Mouse (Mus musculus): ENCODE data around the gene Tmem150a.
A peak's percentile ranks its signal among the peaks of the same experiment; 100 is the strongest.

Tmem150a gene

DNA sequence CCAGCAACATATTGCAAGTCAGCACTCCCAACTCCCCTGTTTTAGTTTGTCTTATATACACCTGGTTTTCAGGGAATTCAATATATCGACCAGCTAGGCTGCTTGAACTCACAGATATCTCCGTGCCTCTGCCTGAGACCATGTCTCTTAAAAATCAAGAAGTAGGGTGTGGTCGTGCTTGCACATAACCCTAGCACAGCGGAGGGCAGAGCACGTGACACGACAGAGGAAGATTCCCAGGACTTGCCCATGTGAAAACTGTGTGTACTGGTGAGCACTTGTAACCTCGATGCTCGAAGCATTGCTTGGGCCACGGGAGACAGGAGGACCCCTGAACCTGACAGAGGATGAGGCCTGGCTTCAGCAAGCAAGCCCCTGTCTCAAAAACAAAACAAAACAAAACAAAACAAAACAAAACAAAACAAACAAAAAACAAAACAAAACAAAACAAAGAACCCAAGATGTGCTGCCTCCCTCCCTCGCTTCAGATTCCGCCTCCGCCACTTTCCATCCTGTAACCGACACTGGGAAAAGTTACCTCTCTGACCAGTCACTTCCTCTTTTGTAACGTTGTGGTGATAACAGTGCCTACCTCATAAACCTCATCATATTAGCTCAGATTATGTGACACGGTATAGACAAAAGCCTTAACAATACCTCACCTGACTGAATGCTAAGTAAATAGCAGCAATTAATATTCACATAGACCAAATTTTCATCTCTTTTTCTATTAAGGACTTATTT lies 19.7 kb downstream of the Tmem150a start:
- DNase-seq: no peak

DNA sequence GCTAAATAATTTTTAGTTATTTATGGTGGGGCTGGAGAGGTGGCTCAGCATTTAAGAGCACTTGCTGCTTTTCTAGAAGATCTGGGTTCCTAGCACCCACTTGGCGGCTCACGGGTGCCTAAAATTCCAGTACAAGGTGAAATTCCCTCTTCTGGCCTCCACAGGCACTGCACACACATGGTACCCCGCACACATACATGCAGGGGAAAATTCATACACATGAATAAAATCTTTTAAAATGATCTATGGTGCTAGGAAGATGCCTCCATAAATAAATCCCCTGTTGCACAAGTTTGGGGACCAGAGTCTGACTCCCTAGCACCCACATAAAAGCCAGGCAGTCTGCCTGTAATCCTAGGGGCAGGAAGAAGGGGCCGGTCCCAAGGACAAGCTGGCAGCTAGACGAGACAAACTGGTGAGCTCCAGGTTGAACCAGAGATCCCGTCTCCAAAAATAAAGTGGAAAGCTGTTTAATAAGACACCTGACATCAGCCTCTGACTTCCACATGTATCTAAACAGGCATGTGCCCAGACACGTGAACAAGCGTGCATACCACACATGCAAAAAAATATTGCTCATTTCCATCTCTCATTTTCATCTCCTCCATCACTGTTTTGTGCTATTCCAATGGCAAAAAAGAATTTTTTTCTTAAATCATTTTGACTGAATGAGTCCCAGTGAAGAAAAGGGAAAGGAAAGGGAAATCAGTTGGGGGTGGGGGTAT lies 23.4 kb downstream of the Tmem150a start:
- no peak for DNase-seq

DNA sequence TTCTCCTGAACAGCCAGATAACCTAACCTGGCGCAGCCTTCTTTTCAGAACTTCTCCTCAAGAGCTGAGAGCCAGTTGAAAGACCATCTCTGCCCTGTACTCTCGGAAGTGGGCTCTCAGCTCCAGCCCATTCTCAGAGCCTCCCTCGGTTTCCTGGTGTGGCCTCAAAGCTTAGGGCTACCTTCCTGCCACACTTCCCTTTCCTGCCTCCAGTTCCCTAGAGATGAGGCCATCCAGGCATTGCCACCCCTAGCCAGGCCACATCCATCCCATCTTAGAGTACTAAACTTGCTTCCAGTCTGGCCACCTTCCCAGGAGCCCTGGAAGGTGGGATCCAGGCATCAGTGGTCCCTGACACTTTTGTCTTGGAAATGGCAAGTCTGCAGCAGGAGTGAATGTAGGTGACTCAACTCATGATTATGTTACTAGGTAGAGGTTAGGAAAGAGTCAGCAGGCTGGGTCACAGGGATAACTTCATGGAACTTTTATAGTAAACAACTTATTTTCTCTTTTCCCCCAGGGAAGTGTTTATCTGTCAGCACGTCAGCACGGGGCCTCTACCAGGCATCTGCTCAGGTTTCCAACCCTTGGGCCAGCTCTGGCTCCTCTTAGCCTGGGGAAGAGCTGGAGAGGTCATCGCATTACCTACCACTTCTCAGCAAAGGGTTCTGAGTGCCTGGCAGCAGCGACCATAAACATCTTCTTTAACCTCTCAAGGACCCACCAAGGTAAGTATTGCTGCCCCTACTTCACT lies 24.3 kb downstream of the Tmem150a start:
- no peak for DNase-seq

DNA sequence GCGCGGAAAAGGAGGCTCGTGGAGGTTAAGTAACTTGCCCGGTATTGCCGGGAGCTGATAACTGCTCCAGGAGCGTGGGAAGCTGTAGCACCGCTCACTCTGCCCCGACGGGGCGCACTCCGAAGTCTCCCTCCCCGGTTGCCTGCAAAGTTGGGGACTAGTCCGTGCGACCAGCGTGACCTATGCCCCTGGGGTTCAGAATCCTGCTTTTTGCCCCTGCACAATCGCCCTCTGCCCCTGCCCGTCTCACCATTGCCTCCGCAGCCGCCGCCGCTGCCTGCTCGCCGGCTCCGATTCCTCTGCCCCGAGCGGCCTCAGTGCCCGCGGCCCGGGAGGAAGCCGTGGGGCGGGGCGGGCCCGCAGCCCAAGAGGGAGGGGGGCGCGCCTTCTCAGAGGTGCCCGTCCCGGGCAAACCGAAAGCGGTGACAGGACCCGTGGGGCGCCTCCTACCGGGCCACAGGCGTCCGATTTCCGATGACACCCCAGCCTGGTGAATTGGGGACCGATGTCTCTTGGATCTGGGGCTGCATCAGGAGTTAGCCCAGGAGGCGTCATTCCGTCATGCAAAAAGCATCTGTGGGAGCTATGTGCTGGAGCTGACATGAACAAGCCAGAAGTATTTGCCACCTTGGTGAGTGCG lies 25.0 kb downstream of the Tmem150a start, which contains the start of gene Vamp5:
Gene Vamp5 (minus strand): TSS at position 338 of the 640 bp plus-strand sequence.
- DNase-seq: peak; percentile 76

DNA sequence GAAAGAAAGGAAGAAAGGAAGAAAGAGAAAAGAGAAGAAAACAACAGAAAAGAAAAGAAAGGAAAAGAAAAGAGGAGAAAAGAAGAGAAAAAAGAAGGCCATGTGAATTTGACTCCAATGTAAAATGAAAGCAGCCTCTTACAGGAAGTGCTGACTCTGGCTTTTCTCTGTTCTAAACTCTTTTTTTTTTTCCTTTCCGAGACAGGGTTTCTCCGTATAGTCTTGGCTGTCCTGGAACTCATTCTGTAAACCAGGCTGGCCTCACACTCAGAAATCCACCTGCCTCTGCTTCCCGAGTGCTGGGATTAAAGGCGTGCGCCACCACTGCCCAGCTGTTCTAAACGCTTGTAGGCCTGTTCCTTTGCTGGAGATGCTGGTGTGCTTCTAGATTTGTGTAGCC lies 27.2 kb downstream of the Tmem150a start:
- DNase-seq: no peak

DNA sequence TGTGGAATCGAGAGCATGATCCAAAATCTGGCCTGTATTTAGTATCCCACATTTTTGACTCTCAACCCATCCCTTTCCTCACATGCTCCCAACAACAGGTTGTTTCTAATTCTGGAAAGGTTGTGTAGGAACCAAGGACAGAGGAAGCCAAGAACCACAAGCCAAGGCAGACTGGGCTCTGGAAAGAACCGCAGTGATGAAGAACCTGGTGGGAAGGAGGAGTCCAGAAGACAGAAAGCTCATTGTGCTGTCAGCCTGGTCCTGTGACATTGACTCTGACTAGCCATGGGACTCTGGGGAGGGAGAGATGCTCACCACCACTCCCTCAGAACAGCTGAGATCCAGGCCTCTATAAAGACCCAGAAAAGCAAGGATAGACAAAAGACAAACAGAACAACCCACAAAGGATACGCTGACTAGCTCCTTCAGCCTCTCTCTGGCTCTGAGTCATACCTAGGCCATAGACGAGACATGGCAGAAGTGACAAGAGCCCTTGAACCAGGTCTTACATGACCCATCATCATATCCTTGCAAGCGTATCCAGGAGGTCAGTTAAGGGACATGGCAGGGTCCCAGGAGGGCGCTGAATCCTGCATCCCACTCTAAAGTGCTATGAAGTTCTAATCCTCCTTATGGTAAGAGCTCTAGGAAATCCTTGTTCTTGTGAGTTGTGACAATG lies 28.0 kb downstream of the Tmem150a start:
- DNase-seq: no peak

DNA sequence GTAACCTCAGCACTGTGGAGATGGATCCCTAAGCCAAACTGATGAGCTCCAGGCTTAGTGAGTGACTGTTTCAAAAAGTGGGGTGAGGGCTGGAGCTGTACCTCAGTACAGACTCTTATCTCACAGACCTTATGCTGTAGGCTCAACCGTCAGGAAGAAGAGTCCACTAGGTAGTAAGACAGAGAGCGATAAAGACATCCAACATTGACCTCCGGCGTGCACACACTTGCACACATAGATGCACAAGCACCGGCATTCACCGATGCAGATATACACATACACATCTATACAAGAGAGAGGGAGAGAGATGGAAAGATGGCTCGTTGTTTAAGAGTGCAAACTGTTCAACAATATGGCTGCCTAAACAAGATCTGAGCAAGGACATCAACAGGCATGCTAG lies 28.7 kb downstream of the Tmem150a start:
- no peak for DNase-seq

DNA sequence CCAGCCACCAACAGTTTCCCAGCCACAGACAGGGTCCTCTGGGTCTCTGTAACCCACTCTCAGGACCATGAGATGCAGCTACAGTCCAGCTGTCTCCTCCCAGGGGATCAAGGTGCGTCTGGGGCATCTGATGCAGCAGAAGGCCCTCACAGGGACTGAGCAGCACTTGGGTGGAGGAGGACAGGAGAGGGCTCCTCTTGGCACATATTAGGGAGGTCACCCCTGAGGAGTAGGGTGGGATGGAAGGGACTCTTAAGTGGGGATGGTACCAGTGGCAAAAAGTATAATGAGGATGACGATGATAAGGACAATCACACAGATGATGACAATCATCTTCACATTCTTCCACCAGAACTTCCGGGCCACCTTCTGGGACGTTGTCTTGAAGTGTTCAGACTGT lies 30.0 kb downstream of the Tmem150a start:
- DNase-seq: no peak

DNA sequence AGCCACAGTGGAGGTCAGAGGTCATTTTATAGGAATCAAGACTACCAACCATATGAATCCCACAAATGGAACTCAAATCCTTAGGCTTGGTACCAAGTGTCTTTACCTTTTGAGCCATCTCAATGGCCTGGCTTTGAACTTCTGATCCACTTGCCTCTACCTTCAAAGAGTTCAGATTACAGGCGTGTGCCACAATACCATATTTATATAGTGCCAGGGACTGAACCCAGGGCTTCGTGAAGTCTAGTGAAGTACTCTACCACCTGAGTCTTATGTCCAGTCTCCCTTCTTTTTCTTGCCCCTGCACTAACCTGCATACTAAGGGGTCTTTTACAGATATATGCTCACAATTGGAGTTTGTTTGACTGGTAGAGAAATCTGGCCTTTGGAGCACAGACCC lies 31.3 kb downstream of the Tmem150a start:
- no peak for DNase-seq

DNA sequence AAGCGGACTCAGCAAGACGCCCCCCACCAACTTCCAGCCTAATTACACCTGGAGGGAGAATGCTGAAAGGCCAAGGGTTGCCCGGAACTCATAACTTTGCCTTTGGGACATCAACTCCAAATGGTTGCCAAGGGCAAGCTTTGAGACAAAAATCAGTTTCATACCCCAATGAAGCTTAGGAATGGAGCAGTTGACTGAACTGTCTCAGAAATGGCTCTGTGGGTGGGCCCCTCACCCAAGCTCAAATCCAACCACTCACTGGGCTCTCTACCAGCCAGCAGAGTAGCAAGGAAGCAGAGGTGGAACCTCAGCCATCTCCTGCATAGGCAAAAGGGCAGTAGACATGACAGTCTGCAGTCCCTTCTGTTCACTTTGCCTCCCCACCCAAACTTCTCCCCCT lies 32.6 kb downstream of the Tmem150a start:
- no peak for DNase-seq

DNA sequence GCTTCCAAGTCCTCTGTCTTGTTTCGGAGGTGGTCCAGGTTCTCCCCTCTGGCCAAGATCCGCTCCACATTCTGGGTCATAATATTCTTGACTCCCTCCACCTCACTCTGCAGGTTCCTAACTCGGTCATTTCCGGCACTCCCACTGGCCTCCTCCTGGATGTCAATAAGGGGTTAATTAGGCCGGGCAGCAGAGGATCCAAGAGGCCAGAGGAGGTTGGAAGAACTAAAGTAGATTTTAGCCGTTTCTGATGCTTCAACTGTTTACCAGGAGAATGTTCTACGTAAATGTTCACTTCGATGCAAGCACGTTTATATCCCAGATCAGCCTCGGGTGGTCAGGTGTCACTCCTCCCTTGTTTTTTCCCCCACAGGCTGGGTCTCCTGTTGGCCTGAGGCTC lies 33.0 kb downstream of the Tmem150a start:
- no peak for DNase-seq

DNA sequence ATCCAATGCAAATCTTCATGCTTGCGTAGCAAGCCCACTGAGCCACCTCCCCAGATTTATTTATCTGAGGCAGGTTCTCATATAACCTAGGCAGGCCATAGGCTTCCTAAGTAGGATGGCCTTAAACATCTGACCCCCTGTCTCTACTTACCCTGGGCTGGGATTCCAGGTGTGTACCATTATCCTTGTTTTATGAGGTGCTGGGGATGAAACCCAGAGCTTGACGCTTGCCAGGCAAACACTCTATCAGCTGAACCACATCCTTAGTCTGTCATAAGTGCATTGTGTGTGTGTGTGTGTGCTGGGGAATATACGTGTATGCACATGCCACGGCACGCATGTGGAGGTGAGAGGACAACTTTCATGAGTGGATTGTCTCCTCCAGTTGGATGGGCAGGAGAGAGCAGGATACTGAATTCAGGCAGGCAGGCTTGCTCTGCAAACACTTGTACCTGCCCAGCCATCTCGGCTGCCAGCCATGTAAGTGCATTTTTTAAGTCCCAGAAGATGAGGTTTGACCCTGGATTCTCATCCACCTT lies 33.6 kb downstream of the Tmem150a start:
- DNase-seq: no peak

DNA sequence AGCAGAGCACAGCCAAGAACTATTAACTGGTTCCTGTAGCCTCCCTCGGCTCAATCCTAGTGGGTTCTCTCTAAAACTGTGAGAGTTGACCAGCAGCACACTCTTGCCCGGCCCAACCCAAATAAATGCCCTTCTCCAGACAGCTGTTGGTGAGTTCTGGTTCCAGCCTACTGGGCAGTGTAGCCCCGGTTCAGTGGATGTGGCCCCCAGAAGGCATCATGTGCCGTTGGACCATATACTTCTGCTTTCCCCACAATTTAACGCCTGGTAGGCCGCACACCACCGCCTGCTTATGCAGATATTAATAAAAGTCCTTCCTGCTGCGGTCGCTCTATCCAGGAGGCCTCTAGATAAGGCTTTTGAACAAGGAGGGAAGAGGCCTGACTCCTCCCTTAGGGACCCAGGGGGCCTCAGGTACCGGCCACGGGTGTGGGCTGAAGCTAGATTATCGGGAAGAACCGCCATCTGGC lies 34.3 kb downstream of the Tmem150a start:
- DNase-seq: peak; percentile 44

DNA sequence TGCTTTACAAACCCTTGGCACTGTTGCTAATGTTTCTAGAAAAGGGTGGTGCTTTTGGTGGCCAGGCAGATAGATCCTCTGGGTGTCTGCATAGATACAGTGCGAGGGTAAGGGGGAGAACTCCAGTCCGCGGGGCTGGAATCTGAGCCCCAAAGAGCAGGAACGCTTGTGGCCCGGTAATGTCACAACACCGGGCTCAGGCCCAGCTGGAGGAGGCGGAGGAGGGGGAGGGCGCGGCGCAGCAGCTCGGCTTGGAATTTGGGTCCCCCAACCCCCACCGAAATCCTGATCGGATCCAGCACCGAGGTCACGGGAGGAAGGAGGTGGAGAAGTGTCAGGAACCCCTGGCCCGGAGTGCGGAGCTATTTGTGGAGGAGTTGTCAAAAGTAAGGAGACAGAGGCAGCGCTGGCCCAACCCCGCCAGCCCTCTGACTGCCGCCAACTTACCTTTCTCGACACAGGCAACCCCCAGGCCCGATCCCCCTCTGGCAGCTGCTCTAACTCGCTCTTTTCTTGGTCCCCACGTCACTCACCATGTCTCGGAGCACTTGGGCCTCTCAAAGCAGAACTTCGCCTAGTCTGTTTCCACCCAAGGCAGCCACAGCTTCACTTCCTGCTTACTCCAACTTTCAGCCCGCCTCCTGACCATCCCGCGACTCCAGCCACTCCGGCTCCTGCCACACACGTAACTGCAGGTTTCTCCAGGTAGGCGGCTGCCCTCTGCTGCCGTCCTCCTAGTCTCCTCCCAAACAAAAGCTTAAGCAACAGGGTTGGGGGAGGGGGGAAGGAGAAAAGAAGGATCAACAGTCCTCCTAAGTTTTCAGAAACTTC lies 34.9 kb downstream of the Tmem150a start, which contains the start of gene Vamp8:
Gene Vamp8 (minus strand): TSS at position 763 of the 831 bp plus-strand sequence.
- DNase-seq: peak; percentile 71

DNA sequence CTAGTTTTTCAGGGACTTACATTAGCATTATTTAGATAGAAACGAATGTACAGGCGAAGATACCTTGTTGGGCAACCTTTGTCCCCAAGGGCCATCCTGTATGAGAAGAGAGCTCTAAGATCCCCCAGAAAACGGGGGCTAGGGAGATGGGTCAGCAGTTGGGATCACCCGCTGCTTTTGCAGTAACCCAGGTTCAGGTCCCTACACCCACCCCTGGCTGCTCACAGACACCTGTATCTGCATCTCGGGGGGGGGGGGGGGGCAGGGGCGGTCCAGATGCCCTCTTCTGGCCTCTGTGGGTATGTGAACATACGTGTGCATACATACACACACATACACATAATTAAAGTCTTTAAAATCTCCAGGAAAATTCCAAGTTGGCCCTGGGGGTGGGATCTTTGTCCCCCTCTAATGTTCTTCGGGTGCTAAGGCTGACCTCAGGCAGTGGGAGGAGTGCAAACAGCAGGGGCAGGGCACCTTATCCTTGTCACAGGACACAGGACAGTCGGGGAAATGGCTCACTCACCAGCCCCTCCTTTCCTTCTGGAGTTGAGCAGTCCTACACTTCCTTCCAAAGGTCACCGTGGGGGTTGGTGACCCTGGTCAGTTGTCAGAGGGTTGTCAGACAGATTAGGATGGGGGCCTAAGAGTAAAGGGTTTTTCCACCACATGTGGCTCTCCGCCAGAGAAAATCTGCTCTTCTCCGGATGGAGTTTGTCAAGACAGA lies 35.7 kb downstream of the Tmem150a start:
- peak; percentile 62 for DNase-seq

DNA sequence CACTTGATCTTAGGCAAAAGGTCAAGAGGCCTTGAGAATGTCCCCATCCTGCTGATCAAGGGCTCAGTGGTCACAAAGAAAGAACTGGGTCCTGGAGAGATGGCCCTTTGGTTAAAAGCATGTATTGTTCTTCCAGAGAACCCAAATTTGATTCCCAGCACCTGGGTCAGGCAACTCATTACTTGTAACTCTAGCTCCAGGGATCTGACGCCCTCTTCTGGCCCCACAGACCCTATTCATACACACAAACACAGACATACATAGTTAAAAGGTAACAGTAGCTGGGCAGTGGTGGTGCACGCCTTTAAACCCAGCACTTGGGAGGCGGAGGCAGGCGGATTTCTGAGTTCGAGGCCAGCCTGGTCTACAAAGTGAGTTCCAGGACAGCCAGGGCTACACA lies 37.1 kb downstream of the Tmem150a start:
- no peak for DNase-seq

DNA sequence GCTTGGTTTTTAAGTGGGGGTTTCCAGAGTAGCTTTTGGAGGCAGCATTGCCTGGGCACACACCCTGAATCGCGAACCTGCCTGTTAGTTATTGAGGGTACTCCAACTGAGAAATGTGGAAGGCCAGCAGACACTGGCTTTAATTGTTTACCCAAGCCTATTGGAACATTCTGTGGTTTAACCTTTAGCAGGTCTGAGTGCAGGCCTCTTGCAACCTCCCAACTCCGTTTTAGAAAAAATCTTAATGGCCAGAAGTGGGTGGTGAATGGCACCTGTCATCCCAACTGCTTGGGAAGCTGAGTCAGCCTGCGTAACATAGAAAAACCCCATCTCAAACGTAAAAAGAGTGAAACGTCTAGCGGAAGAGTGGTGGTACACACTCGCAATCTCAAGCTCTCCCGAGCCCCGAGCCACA lies 41.6 kb downstream of the Tmem150a start:
- DNase-seq: no peak

DNA sequence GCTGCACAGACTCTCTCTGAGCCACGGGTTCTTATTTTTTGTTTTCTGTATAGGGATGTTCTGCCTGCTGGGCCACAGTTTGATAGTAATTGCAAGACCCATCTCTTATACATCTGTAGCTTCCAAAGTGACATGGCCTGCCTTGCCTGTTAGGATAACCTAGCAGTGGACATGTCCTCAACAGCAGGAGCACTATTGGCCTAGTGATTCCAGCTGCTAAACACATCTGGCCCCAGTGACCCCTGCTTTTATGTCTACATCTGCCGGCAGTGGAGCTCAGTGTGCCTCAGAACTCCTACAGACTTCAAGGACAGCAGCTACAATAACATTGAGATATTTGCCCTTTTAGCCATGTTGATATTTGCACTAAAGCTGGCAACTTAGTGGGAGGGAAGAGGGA lies 44.7 kb downstream of the Tmem150a start:
- DNase-seq: peak; percentile 47

DNA sequence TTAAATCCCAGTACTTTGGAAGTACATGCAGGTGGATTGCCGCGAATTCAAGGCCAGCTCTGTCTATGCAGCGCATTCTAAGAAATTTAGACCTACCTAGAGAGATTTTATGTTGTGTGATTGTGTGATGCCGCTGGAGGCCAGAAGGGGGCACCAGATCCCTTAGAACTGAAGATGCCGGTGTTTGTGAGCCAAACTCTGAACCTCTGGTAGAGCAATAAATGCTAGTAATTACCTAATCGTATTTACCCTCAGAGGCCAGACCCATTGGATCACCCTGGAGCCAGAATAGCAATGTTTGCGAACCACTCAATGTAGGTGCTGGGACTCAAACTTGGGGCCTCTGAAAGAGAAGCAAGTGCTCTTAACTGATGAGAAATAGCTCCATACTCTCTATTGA lies 46.6 kb downstream of the Tmem150a start:
- peak; percentile 72 for DNase-seq

DNA sequence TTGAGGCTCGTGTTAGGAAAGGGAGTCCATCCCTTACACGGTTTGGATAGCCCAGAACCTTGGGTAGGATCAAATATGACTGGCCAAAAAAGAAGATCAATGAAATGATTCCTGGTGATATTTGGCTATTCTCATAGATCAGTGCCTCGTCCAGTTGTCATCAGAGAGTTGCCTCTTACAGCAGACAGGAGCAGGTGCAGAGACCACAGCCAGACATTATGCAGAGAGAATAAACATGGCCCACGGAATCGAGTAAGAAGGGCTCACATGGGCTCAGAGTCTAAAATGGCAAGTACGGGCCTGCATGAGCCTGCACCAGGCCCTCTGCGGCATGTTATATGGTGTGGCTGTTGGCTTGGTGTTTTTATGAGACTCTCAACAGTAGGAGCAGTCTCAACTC lies 50.1 kb downstream of the Tmem150a start:
- DNase-seq: no peak
